Comparison of ENCODE assay signal across 8 mouse cellular contexts in genomic region chr19:58978401-58979171, GRCm38 (mm10). TPM values are rescaled to one million over a fixed set of nuclear protein-coding genes. Genes with fewer than 3 reads are reported as not detected.
DNase-seq lines count a peak whose midpoint lies in the region; ATAC-seq and TF ChIP-seq lines count a peak whose summit lies in the region.

No protein-coding gene starts in this region.

- no peak overlapping the region for H3K27ac ChIP-seq in lung, embryonic 14.5 days (ENCODE audit: low read depth)
- H3K27ac ChIP-seq in lung, postnatal 0 days (ENCODE audit: low read length) = no peak overlapping the region
- H3K27ac ChIP-seq in intestine, postnatal 0 days (ENCODE audit: low read depth, low read length) = no peak overlapping the region

- no peaks in the 10 kb centered on the region for H3K4me1 ChIP-seq in lung, embryonic 14.5 days (ENCODE audit: insufficient read depth)
- H3K4me1 ChIP-seq in lung, postnatal 0 days (ENCODE audit: insufficient read depth, low read depth, low read length) = no peaks in the 10 kb centered on the region
- no peaks in the 10 kb centered on the region for H3K4me1 ChIP-seq in intestine, postnatal 0 days (replicated peaks; ENCODE audit: control insufficient read depth, insufficient read depth, low read length)

- no peaks in the 10 kb centered on the region for H3K36me3 ChIP-seq in lung, embryonic 14.5 days (ENCODE audit: insufficient read depth)
- no peaks in the 10 kb centered on the region for H3K36me3 ChIP-seq in lung, postnatal 0 days (ENCODE audit: insufficient read depth, low read length)
- no peaks in the 10 kb centered on the region; the same call in 1 of the 2 replicates for H3K36me3 ChIP-seq in intestine, postnatal 0 days (ENCODE audit: control insufficient read depth, insufficient read depth)

- H3K27me3 ChIP-seq in lung, embryonic 14.5 days (ENCODE audit: insufficient read depth, low read length) = no peaks in the 10 kb centered on the region
- no peaks in the 10 kb centered on the region for H3K27me3 ChIP-seq in lung, postnatal 0 days (replicated peaks; ENCODE audit: insufficient read depth, low read length)
- H3K27me3 ChIP-seq in intestine, postnatal 0 days (replicated peaks; ENCODE audit: control insufficient read depth, insufficient read depth, low read length) = no peaks in the 10 kb centered on the region

- ATAC-seq in lung, embryonic 14.5 days (ENCODE audit: insufficient read depth) = no peak
- no peak for ATAC-seq in lung, postnatal 0 days
- no peak for ATAC-seq in intestine, postnatal 0 days
- ATAC-seq in CD4-positive, CD25-positive, alpha-beta regulatory T cell, adult 4 months = no peak

- peak; percentile 9 for DNase-seq in lung, embryonic 14.5 days
- no peak for DNase-seq in lung, postnatal 0 days (ENCODE audit: low spot score)
- peak; percentile 48 for DNase-seq in adrenal gland, postnatal 14 days
- DNase-seq in frontal cortex, postnatal 25 days (ENCODE audit: low spot score in 2 of 2) = peak; percentile 12 to 13
- peak; percentile 24 to 36 for DNase-seq in left cerebral cortex, adult 18-20 months (ENCODE audit: low spot score in 2 of 2)
- peak; percentile 73 for DNase-seq in retina, postnatal 1 day

- no peak for TF ChIP-seq EP300 in lung, postnatal 0 days (IDR thresholded peaks at IDR 0.05)

- no peak overlapping the region for H3K9ac ChIP-seq in lung, embryonic 14.5 days
- H3K9ac ChIP-seq in lung, postnatal 0 days (replicated peaks; ENCODE audit: low read depth) = no peak overlapping the region
- no peak overlapping the region for H3K9ac ChIP-seq in intestine, postnatal 0 days (ENCODE audit: low read depth, low read length)

- H3K9me3 ChIP-seq in lung, embryonic 14.5 days (ENCODE audit: low read depth, low read length) = no peaks in the 10 kb centered on the region
- no peaks in the 10 kb centered on the region for H3K9me3 ChIP-seq in lung, postnatal 0 days (ENCODE audit: low read length)
- no peaks in the 10 kb centered on the region for H3K9me3 ChIP-seq in intestine, postnatal 0 days (ENCODE audit: control insufficient read depth)

- no peak overlapping the region for H3K4me2 ChIP-seq in lung, embryonic 14.5 days
- no peak overlapping the region for H3K4me2 ChIP-seq in lung, postnatal 0 days (replicated peaks; ENCODE audit: low read depth, low read length)
- no peak overlapping the region for H3K4me2 ChIP-seq in intestine, postnatal 0 days (replicated peaks; ENCODE audit: low read depth)

- no peak overlapping the region for H3K4me3 ChIP-seq in lung, embryonic 14.5 days (ENCODE audit: low read depth, low read length)
- no peak overlapping the region for H3K4me3 ChIP-seq in lung, postnatal 0 days (ENCODE audit: low read depth, low read length)
- H3K4me3 ChIP-seq in intestine, postnatal 0 days (ENCODE audit: low read depth, low read length) = no peak overlapping the region

- TF ChIP-seq CTCF in lung, embryonic 14.5 days (IDR thresholded peaks at IDR 0.05; ENCODE audit: low read depth) = no peak
- no peak for TF ChIP-seq CTCF in lung, postnatal 0 days (IDR thresholded peaks at IDR 0.05)
- TF ChIP-seq CTCF in intestine, postnatal 0 days (IDR thresholded peaks at IDR 0.05; ENCODE audit: low read depth) = no peak

- WGBS in lung, embryonic 14.5 days = 62% methylated on average over 11 of the region's 11 CpGs
- 65% methylated on average over 11 of the region's 11 CpGs for WGBS in lung, postnatal 0 days
- whole genome bisulfite sequencing in intestine, postnatal 0 days = 62% methylated on average over 11 of the region's 11 CpGs

RNA-seq across cellular contexts. Expression of gene Hspa12a, which starts 35.1 kb away (rescaled TPM):
- polyA plus RNA-seq in lung, embryonic 14.5 days (2014; fragmentation: Nextera tagmentation; extraction: Ambion mirVana) = 3.9 and 4.6 TPM in 2 replicates
- 3.3 and 3.9 TPM in 2 replicates for polyA plus RNA-seq in lung, postnatal 0 days (2015; fragmentation: Nextera tagmentation; extraction: Ambion mirVana)
- 60.8 and 61.8 TPM in 2 replicates for total RNA-seq in adrenal gland, postnatal 14 days (2021)
- 100 to 1,000 TPM; 195 to 201 TPM for total RNA-seq in left cerebral cortex, adult 18-20 months (2021)
- polyA plus RNA-seq in intestine, postnatal 0 days (2015; fragmentation: Nextera tagmentation; extraction: Ambion mirVana) = 3.6 TPM in 2 replicates
- polyA plus RNA-seq in CD4-positive, CD25-positive, alpha-beta regulatory T cell, adult 4 months (2017; shearing (Covaris generic)) = 1 to 10 TPM in 1 of 2 experiments, under 1 TPM in 1; 0.98 to 2.1 TPM

RNA-seq across cellular contexts. Expression of gene Eno4, which starts 35.4 kb away (rescaled TPM):
- polyA plus RNA-seq in lung, embryonic 14.5 days (2014; fragmentation: Nextera tagmentation; extraction: Ambion mirVana) = 0.50 and 0.88 TPM in 2 replicates
- polyA plus RNA-seq in lung, postnatal 0 days (2015; fragmentation: Nextera tagmentation; extraction: Ambion mirVana) = 2.7 and 3.5 TPM in 2 replicates
- 0.30 and 0.38 TPM in 2 replicates for total RNA-seq in adrenal gland, postnatal 14 days (2021)
- total RNA-seq in left cerebral cortex, adult 18-20 months (2021) = 1 to 10 TPM; 1.6 to 2.3 TPM
- polyA plus RNA-seq in intestine, postnatal 0 days (2015; fragmentation: Nextera tagmentation; extraction: Ambion mirVana) = 0.05 and 0.10 TPM in 2 replicates
- not detected for polyA plus RNA-seq in CD4-positive, CD25-positive, alpha-beta regulatory T cell, adult 4 months (2017; shearing (Covaris generic))
